Mouse (Mus musculus) WW6 (cell line): Measurements from ENCODE around the gene Vmn2r36.
"Not testable (repeated sequence)": the region's sequence is repeated elsewhere in the genome, so short reads cannot be mapped to it uniquely, and the experiment has no call there.

Experiments used
- DNase-seq: peaks from one replicate; pipeline ENCODE4 v3.0.0-alpha.2; 2013; ENCODE audit warnings: low read depth, low spot score

The Vmn2r36 gene

DNA sequence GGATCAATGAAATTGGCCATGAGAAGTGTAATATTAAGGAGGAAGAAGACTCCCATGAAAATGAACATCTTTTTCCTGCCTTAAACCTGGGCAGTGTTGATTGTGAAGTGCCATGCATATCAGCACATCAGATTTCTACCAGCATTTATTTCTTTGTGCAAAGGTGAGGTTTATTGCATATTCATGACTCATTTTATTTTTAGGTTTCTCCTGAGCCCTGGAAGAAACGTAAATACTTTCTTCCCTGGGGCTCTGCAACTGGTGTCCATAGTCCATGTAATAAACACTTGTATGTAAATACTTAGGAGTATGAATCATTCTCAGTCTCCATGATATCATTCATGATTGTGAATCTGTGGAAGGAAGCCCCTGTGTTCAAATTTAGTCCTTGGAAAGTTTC lies at the start of gene Vmn2r36:
Gene Vmn2r36, minus strand, starts transcription at position 101 of the 400 bp plus-strand sequence.
- not testable (repeated sequence) for DNase-seq
